Mouse (Mus musculus): Measurements from ENCODE around the gene Mcl1.
A peak's percentile ranks its signal among the peaks of the same experiment; 100 is the strongest.

Gene Mcl1

DNA sequence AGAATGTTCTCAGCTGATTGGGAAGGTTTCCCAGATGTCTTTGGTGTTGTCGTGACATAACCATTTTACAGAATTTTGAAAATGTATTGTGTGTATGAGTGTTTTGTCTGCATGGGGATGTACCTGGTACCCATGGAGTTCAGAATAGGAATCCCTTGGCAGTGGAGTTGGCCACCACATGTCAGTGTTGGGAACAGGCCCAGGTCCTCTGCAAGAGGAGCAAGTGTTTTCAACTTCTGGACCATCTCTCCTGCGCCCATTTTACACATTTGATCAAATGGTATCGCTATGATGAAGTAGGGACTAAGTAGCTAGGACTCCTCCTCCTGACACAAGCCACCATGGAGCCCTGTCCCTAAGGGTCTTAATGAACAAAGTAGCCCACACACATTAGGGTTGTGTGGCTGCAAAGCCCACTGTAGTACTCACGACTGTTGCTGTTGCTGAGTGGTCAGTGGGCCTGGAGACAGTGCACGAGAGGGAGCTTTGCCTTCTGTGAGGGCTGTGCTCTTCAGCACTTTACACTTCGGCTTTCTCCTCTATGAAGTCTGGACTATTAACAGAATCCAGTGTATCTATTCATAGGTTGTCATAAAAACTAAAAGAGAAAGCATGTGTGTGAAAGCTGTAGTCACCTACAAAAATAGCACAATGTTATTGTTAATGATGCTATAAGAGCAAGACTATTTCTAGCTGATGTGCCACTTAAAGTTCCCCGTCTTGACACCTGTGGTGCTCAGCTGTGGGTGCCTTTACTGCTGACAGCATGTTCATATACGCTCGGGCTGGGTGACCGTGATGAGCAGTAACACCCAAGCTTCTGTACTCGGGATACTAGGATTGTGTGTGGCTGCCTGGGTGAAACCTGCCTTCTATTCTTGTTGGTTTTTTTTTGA lies 36.5 kb downstream of the Mcl1 start:
- Histone ChIP-seq H3K27me3 (ENCODE audit: insufficient read depth, low read length) (no peaks in the 10 kb centered on the region), H3K4me3 (replicated peaks; ENCODE audit: low read length) (no peak overlapping the region), H3K36me3 (ENCODE audit: insufficient read depth, low read length) (no peaks in the 10 kb centered on the region), H3K4me1 (replicated peaks; ENCODE audit: low read depth, low read length) (peaks cover 13% of the 10 kb centered on the region), H3K9me3 (ENCODE audit: low read length) (no peaks in the 10 kb centered on the region)
- TF ChIP-seq POU5F1 (IDR thresholded peaks at IDR 0.05; ENCODE audit: borderline replicate concordance, low read length) (no peak), CTCF (conservative IDR thresholded peaks at IDR 0.05; ENCODE audit: low read length) (no peak), NANOG (IDR thresholded peaks at IDR 0.05; ENCODE audit: borderline replicate concordance, low read length) (no peak)

GRCm38 (mm10) chr3:95695796-95696195 lies 37.2 kb downstream of the Mcl1 start:
- H3K27me3 ChIP-seq (ENCODE audit: insufficient read depth, low read length) = no peaks in the 10 kb centered on the region
- TF ChIP-seq NANOG (IDR thresholded peaks at IDR 0.05; ENCODE audit: borderline replicate concordance, low read length) (no peak), POU5F1 (IDR thresholded peaks at IDR 0.05; ENCODE audit: borderline replicate concordance, low read length) (no peak), CTCF (conservative IDR thresholded peaks at IDR 0.05; ENCODE audit: low read length) (no peak)
- H3K9me3 ChIP-seq (ENCODE audit: low read length) = no peaks in the 10 kb centered on the region
- H3K4me3 ChIP-seq (replicated peaks; ENCODE audit: low read length) = no peak overlapping the region
- no peaks in the 10 kb centered on the region for H3K36me3 ChIP-seq (ENCODE audit: insufficient read depth, low read length)
- H3K4me1 ChIP-seq (replicated peaks; ENCODE audit: low read depth, low read length) = peaks cover 15% of the 10 kb centered on the region

GRCm38 (mm10) chr3:95696360-95696759 lies 37.8 kb downstream of the Mcl1 start:
- H3K4me1 ChIP-seq (replicated peaks; ENCODE audit: low read depth, low read length) = peaks cover 21% of the 10 kb centered on the region
- H3K4me3 ChIP-seq (replicated peaks; ENCODE audit: low read length) = no peak overlapping the region
- no peaks in the 10 kb centered on the region for H3K27me3 ChIP-seq (ENCODE audit: insufficient read depth, low read length)
- no peaks in the 10 kb centered on the region for H3K9me3 ChIP-seq (ENCODE audit: low read length)
- TF ChIP-seq POU5F1 (IDR thresholded peaks at IDR 0.05; ENCODE audit: borderline replicate concordance, low read length) = no peak
- TF ChIP-seq CTCF (conservative IDR thresholded peaks at IDR 0.05; ENCODE audit: low read length) = no peak
- TF ChIP-seq NANOG (IDR thresholded peaks at IDR 0.05; ENCODE audit: borderline replicate concordance, low read length) = no peak
- H3K36me3 ChIP-seq (ENCODE audit: insufficient read depth, low read length) = no peaks in the 10 kb centered on the region

DNA sequence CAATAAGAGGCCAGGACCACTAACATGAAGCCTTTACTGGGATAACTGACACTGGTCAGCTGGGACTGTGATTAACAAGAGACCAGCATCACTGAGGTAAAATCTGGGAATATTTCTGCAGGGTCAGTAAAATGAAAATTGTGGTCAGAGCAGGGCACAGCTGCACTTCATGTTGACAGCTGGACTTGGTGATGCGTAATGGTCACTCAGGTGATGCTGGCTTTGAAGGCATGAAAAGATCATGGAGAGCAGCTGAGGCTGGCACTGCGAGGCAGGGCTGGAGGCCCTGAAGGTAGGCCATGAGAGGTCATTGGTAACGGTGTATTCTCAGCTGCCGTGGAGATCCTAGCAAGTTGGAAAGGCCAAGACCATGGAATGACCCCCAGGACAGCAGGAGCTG lies 39.7 kb downstream of the Mcl1 start:
- Histone ChIP-seq H3K4me1 (replicated peaks; ENCODE audit: low read depth, low read length) (peaks cover 35% of the 10 kb centered on the region), H3K4me3 (replicated peaks; ENCODE audit: low read length) (no peak overlapping the region), H3K9me3 (ENCODE audit: low read length) (no peaks in the 10 kb centered on the region), H3K36me3 (ENCODE audit: insufficient read depth, low read length) (no peaks in the 10 kb centered on the region), H3K27me3 (ENCODE audit: insufficient read depth, low read length) (no peaks in the 10 kb centered on the region)
- TF ChIP-seq NANOG (IDR thresholded peaks at IDR 0.05; ENCODE audit: borderline replicate concordance, low read length) (no peak), CTCF (conservative IDR thresholded peaks at IDR 0.05; ENCODE audit: low read length) (no peak), POU5F1 (IDR thresholded peaks at IDR 0.05; ENCODE audit: borderline replicate concordance, low read length) (no peak)

GRCm38 (mm10) chr3:95700233-95700681 lies 41.7 kb downstream of the Mcl1 start:
- no peak for TF ChIP-seq CTCF (conservative IDR thresholded peaks at IDR 0.05; ENCODE audit: low read length)
- no peak for TF ChIP-seq NANOG (IDR thresholded peaks at IDR 0.05; ENCODE audit: borderline replicate concordance, low read length)
- no peak for TF ChIP-seq POU5F1 (IDR thresholded peaks at IDR 0.05; ENCODE audit: borderline replicate concordance, low read length)
- Histone ChIP-seq H3K36me3 (ENCODE audit: insufficient read depth, low read length) (no peaks in the 10 kb centered on the region), H3K4me3 (replicated peaks; ENCODE audit: low read length) (0 out of 2 replicates have a peak overlapping the region, but pooled peaks have one; percentile 0), H3K27me3 (ENCODE audit: insufficient read depth, low read length) (no peaks in the 10 kb centered on the region), H3K4me1 (replicated peaks; ENCODE audit: low read depth, low read length) (peaks cover 39% of the 10 kb centered on the region), H3K9me3 (ENCODE audit: low read length) (no peaks in the 10 kb centered on the region)

DNA sequence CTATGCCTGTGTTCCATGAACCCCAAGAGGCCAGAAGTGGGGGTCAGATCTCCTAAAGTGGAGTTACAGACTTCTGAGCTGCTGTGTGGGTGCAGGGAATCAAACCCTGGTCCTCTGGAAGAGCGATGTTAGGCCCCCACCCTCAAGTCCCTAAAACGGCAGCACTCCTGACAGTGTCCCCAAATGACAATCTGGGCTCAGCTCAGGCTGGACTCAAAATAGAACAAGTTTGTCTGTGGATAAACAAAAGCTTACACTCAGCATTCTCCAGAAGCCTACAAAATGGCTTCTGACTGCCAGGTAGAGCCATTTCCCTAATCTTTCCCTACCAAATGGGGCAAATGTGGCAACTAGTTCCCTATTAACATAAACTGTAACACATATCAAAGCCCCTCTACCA lies 42.5 kb downstream of the Mcl1 start:
- H3K27me3 ChIP-seq (ENCODE audit: insufficient read depth, low read length) = no peaks in the 10 kb centered on the region
- H3K4me3 ChIP-seq (replicated peaks; ENCODE audit: low read length) = peak overlapping the region; percentile 39
- H3K9me3 ChIP-seq (ENCODE audit: low read length) = no peaks in the 10 kb centered on the region
- TF ChIP-seq NANOG (IDR thresholded peaks at IDR 0.05; ENCODE audit: borderline replicate concordance, low read length) = no peak
- no peak for TF ChIP-seq POU5F1 (IDR thresholded peaks at IDR 0.05; ENCODE audit: borderline replicate concordance, low read length)
- no peaks in the 10 kb centered on the region for H3K36me3 ChIP-seq (ENCODE audit: insufficient read depth, low read length)
- peaks cover 39% of the 10 kb centered on the region for H3K4me1 ChIP-seq (replicated peaks; ENCODE audit: low read depth, low read length)

- no peaks in the 10 kb centered on the region for H3K36me3 ChIP-seq (ENCODE audit: insufficient read depth, low read length)
- no peaks in the 10 kb centered on the region for H3K9me3 ChIP-seq (ENCODE audit: low read length)
- peaks cover 39% of the 10 kb centered on the region for H3K4me1 ChIP-seq (replicated peaks; ENCODE audit: low read depth, low read length)
- no peaks in the 10 kb centered on the region for H3K27me3 ChIP-seq (ENCODE audit: insufficient read depth, low read length)
- H3K4me3 ChIP-seq (replicated peaks; ENCODE audit: low read length) = peak overlapping the region; percentile 39
- no peak for TF ChIP-seq POU5F1 (IDR thresholded peaks at IDR 0.05; ENCODE audit: borderline replicate concordance, low read length)
- peak; percentile 27; the same call in 1 of the 2 replicates for TF ChIP-seq NANOG (IDR thresholded peaks at IDR 0.05; ENCODE audit: borderline replicate concordance, low read length)
Measured at GRCm38 (mm10) chr3:95701877-95702540, 43.4 kb downstream of the Mcl1 start.

DNA sequence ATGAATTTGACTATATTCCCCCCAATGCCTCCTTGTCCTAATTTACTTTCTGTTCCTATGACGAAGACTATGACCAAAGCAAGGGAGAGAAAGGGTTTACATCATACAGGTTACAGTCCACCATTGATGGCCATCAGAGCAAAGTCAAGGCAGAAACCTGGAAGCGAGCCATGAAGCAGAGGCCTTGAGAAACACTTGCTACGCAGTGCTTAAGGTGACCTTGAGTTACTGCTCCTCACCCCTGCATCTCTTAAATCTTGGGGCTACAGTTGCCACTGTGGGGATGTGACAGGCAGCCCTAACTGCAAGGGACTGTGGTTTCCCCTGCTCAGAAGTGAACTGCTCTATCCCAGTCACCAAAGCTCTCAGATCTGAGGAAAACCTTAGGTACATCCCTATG lies 44.7 kb downstream of the Mcl1 start:
- no peak for TF ChIP-seq NANOG (IDR thresholded peaks at IDR 0.05; ENCODE audit: borderline replicate concordance, low read length)
- TF ChIP-seq CTCF (conservative IDR thresholded peaks at IDR 0.05; ENCODE audit: low read length) = no peak
- TF ChIP-seq POU5F1 (IDR thresholded peaks at IDR 0.05; ENCODE audit: borderline replicate concordance, low read length) = no peak
- Histone ChIP-seq H3K36me3 (ENCODE audit: insufficient read depth, low read length) (no peaks in the 10 kb centered on the region), H3K4me1 (replicated peaks; ENCODE audit: low read depth, low read length) (peaks cover 39% of the 10 kb centered on the region), H3K4me3 (replicated peaks; ENCODE audit: low read length) (no peak overlapping the region), H3K27me3 (ENCODE audit: insufficient read depth, low read length) (no peaks in the 10 kb centered on the region), H3K9me3 (ENCODE audit: low read length) (no peaks in the 10 kb centered on the region)

Measured in E14TG2a.4 (cell line).